Mouse (Mus musculus) limb, embryonic 14.5 days (tissue): ENCODE measurements at regions not wholly inside any gene's neighbourhood (a gene's known extent, or its start where the extent isn't known, plus 50 kb on each side); places are given as distances from the start of the nearest gene placed in this dataset.

Experiments used
- ATAC-seq: fragments of 200-750 bp; cut with Nextera tagmentation; 2 replicates; pipeline ENCODE4 v1.8.0; 2017; ENCODE audit warnings: low read depth, moderate number of reproducible peaks, moderate TSS enrichment; ENCODE audit not compliant: low FRiP score
- DNase-seq: peaks from one replicate; pipeline ENCODE4 v3.0.0-alpha.2; 2015; ENCODE audit warnings: low spot score
- H3K27ac ChIP-seq: fragments of 300-500 bp; sonication (generic); replicated peaks from 2 replicates; pipeline ENCODE4 v1.5.1; 2014; ENCODE audit warnings: low read depth, mild to moderate bottlenecking, low read length, moderate library complexity, mixed read lengths
- H3K27me3 ChIP-seq: fragments of 300-500 bp; sonication (generic); 2 replicates; pipeline ENCODE4 v1.6.1; 2014; ENCODE audit warnings: low read length, mixed read lengths; ENCODE audit not compliant: control insufficient read depth, insufficient read depth
- H3K36me3 ChIP-seq: fragments of 300-500 bp; sonication (generic); 2 replicates; pipeline ENCODE4 v1.6.1; 2014; ENCODE audit warnings: mild to moderate bottlenecking, low read length, moderate library complexity, mixed read lengths; ENCODE audit not compliant: control insufficient read depth, insufficient read depth
- H3K4me1 ChIP-seq: fragments of 300-500 bp; sonication (generic); 2 replicates; pipeline ENCODE4 v1.6.1; 2014; ENCODE audit warnings: antibody characterized with exemption, low read length, mixed read lengths; ENCODE audit not compliant: control insufficient read depth, insufficient read depth
- H3K4me2 ChIP-seq: fragments of 300-500 bp; sonication (generic); replicated peaks from 2 replicates; pipeline ENCODE4 v1.6.1; 2014; ENCODE audit warnings: low read depth, mild to moderate bottlenecking, low read length, moderate library complexity; ENCODE audit not compliant: severe bottlenecking
- H3K4me3 ChIP-seq: fragments of 300-500 bp; sonication (generic); replicated peaks from 2 replicates; pipeline ENCODE4 v1.5.1; 2014; ENCODE audit warnings: low read length
- H3K9ac ChIP-seq: fragments of 300-500 bp; sonication (generic); 2 replicates; pipeline ENCODE4 v1.6.1; 2014; ENCODE audit warnings: mild to moderate bottlenecking, low read depth, low read length, moderate library complexity; ENCODE audit not compliant: severe bottlenecking
- H3K9me3 ChIP-seq: fragments of 300-500 bp; sonication (generic); 2 replicates; pipeline ENCODE4 v1.6.1; 2016; ENCODE audit warnings: low read length; ENCODE audit not compliant: control insufficient read depth
- POLR2A ChIP-seq: fragments of 200-500 bp; IDR thresholded peaks from 2 replicates; pipeline ENCODE4 v1.8.0; 2012; ENCODE audit warnings: inconsistent platforms, mild to moderate bottlenecking, moderate library complexity, borderline replicate concordance; ENCODE audit not compliant: insufficient read depth, insufficient read length; ENCODE audit errors: extremely low read depth
- WGBS: fragments of 180-500 bp; shearing (Covaris S2); extraction: QIAGEN DNeasy Blood & Tissue Kit; methylation state at CpG from one replicate; pipeline ENCODE4 v1.1.7; 2014; 5-methylcytosine and 5-hydroxymethylcytosine counted together

- Histone ChIP-seq H3K4me2 (no peak overlapping the region), H3K27ac (no peak overlapping the region), H3K9ac (no peak overlapping the region), H3K4me1 (no peaks in the 10 kb centered on the region; the same call in 1 of the 2 replicates), H3K9me3 (no peaks in the 10 kb centered on the region), H3K4me3 (no peak overlapping the region), H3K27me3 (no peaks in the 10 kb centered on the region), H3K36me3 (no peaks in the 10 kb centered on the region)
- WGBS: 84% methylated on average over 9 of the region's 9 CpGs
- TF ChIP-seq POLR2A: no peak
- no peak for DNase-seq
- ATAC-seq: no peak
Measured at GRCm38 (mm10) chr2:169243981-169244380, 288.6 kb upstream of the Zfp64 start.

- H3K36me3 ChIP-seq: no peaks in the 10 kb centered on the region
- H3K27me3 ChIP-seq: no peaks in the 10 kb centered on the region
- no peaks in the 10 kb centered on the region; the same call in 1 of the 2 replicates for H3K4me1 ChIP-seq
- no peak overlapping the region for H3K9ac ChIP-seq
- no peaks in the 10 kb centered on the region for H3K9me3 ChIP-seq
- TF ChIP-seq POLR2A: no peak
- H3K27ac ChIP-seq: no peak overlapping the region
- WGBS: 91% methylated on average over 4 of the region's 4 CpGs
- H3K4me3 ChIP-seq: no peak overlapping the region
- no peak overlapping the region for H3K4me2 ChIP-seq
- DNase-seq (no peak), ATAC-seq (no peak)
Measured at GRCm38 (mm10) chr2:169237856-169238255, 282.5 kb upstream of the Zfp64 start.

- DNase-seq (no peak), ATAC-seq (no peak)
- no peak for TF ChIP-seq POLR2A
- WGBS: 93% methylated on average over 9 of the region's 9 CpGs
- H3K27ac ChIP-seq: no peak overlapping the region
- H3K27me3 ChIP-seq: no peaks in the 10 kb centered on the region
- H3K9ac ChIP-seq: no peak overlapping the region
- no peak overlapping the region for H3K4me3 ChIP-seq
- H3K9me3 ChIP-seq: no peaks in the 10 kb centered on the region
- H3K36me3 ChIP-seq: no peaks in the 10 kb centered on the region
- H3K4me2 ChIP-seq: no peak overlapping the region
- H3K4me1 ChIP-seq: no peaks in the 10 kb centered on the region; the same call in 1 of the 2 replicates
Measured at GRCm38 (mm10) chr2:169237321-169237720, 281.9 kb upstream of the Zfp64 start.

- no peak overlapping the region for H3K4me3 ChIP-seq
- H3K4me2 ChIP-seq: no peak overlapping the region
- no peaks in the 10 kb centered on the region for H3K27me3 ChIP-seq
- WGBS: 73% methylated on average over 11 of the region's 11 CpGs
- H3K4me1 ChIP-seq: no peaks in the 10 kb centered on the region; the same call in 1 of the 2 replicates
- H3K36me3 ChIP-seq: no peaks in the 10 kb centered on the region
- TF ChIP-seq POLR2A: no peak
- peak; percentile 10 for DNase-seq
- H3K9me3 ChIP-seq: no peaks in the 10 kb centered on the region
- ATAC-seq: no peak
- H3K27ac ChIP-seq: no peak overlapping the region
- no peak overlapping the region for H3K9ac ChIP-seq
Measured at GRCm38 (mm10) chr2:169234368-169235070, 279.1 kb upstream of the Zfp64 start.

GRCm38 (mm10) chr2:169233151-169234123, 278.1 kb upstream of the Zfp64 start:
- Histone ChIP-seq H3K4me1 (no peaks in the 10 kb centered on the region), H3K27me3 (no peaks in the 10 kb centered on the region), H3K9me3 (no peaks in the 10 kb centered on the region), H3K4me2 (no peak overlapping the region), H3K9ac (no peak overlapping the region), H3K27ac (no peak overlapping the region), H3K36me3 (no peaks in the 10 kb centered on the region), H3K4me3 (no peak overlapping the region)
- 82% methylated on average over 14 of the region's 14 CpGs for WGBS
- TF ChIP-seq POLR2A: no peak
- DNase-seq: no peak
- no peak for ATAC-seq
